Mouse (Mus musculus) mature B cell (primary cell): ENCODE measurements around the gene Llgl2.
"Not testable (repeated sequence)": the region's sequence is repeated elsewhere in the genome, so short reads cannot be mapped to it uniquely, and the experiment has no call there.

Experiments used
- in situ Hi-C: fragments of 300-500 bp; cut with MboI; formaldehyde crosslinking; loops from 2 replicates; pipeline ENCODE4 v1.14.3; 2019

The Llgl2 gene

GRCm38 (mm10) chr11:115833021-115833513 is 9.2 kb downstream of the Llgl2 start:
- in situ Hi-C loops: no loop called here

- in situ Hi-C loops: no loop called here
Measured at GRCm38 (mm10) chr11:115834033-115834432, 10.2 kb downstream of the Llgl2 start.

GRCm38 (mm10) chr11:115836656-115837395 is 13.0 kb downstream of the Llgl2 start:
- in situ Hi-C loops: no loop called here

- in situ Hi-C loops: no loop called here
Measured at GRCm38 (mm10) chr11:115837606-115838345, 13.9 kb downstream of the Llgl2 start.

GRCm38 (mm10) chr11:115838895-115839311 is 15.1 kb downstream of the Llgl2 start:
- in situ Hi-C loops: no loop called here

GRCm38 (mm10) chr11:115839732-115840131 is 15.9 kb downstream of the Llgl2 start:
- in situ Hi-C loops: no loop called here

- in situ Hi-C loops: no loop called here
Measured at GRCm38 (mm10) chr11:115841044-115841443, 17.2 kb downstream of the Llgl2 start.

- in situ Hi-C loops: no loop called here
Measured at GRCm38 (mm10) chr11:115841961-115842550, 18.2 kb downstream of the Llgl2 start.

GRCm38 (mm10) chr11:115843141-115843890 is 19.5 kb downstream of the Llgl2 start:
- in situ Hi-C loops: no loop called here

- in situ Hi-C loops: no loop called here
Measured at GRCm38 (mm10) chr11:115843891-115844239, 20.0 kb downstream of the Llgl2 start.

- in situ Hi-C loops: no loop called here
Measured at GRCm38 (mm10) chr11:115844240-115844639, 20.4 kb downstream of the Llgl2 start.

GRCm38 (mm10) chr11:115845819-115846218 is 22.0 kb downstream of the Llgl2 start:
- in situ Hi-C loops: no loop called here

- in situ Hi-C loops: no loop called here
Measured at GRCm38 (mm10) chr11:115854674-115855073, 30.8 kb downstream of the Llgl2 start.

- in situ Hi-C loops: not testable (repeated sequence)
Measured at GRCm38 (mm10) chr11:115857146-115857545, 33.3 kb downstream of the Llgl2 start.

- in situ Hi-C loops: no loop called here
Measured at GRCm38 (mm10) chr11:115857936-115858335, 34.1 kb downstream of the Llgl2 start.

- in situ Hi-C loops: no loop called here
Measured at GRCm38 (mm10) chr11:115858354-115858753, 34.5 kb downstream of the Llgl2 start, which contains the start of gene Myo15b. TSS of gene Myo15b (plus strand) at chr11:115858406.

GRCm38 (mm10) chr11:115859143-115859945 is 35.5 kb downstream of the Llgl2 start:
- in situ Hi-C loops: no loop called here

GRCm38 (mm10) chr11:115863895-115864294 is 40.0 kb downstream of the Llgl2 start:
- in situ Hi-C loops: no loop called here

GRCm38 (mm10) chr11:115869393-115869792 is 45.5 kb downstream of the Llgl2 start:
- in situ Hi-C loops: no loop called here

GRCm38 (mm10) chr11:115872437-115872836 is 48.6 kb downstream of the Llgl2 start:
- in situ Hi-C loops: no loop called here

GRCm38 (mm10) chr11:115875935-115876334 is 52.1 kb downstream of the Llgl2 start:
- in situ Hi-C loops: no loop called here
